Mouse (Mus musculus) cortical plate, adult 2 months (tissue): ENCODE data around the gene Eif2ak1.

Experiments used
- CTCF ChIP-seq: fragments of 200-500 bp; IDR thresholded peaks from 2 replicates; pipeline ENCODE4 v1.5.1; 2011; ENCODE audit warnings: mild to moderate bottlenecking, control low read depth, low read length; ENCODE audit not compliant: insufficient read depth; ENCODE audit errors: extremely low read depth
- POLR2A ChIP-seq: fragments of 200-500 bp; IDR thresholded peaks from 2 replicates; pipeline ENCODE4 v1.6.1; 2011; ENCODE audit warnings: mild to moderate bottlenecking, low read length, control low read depth; ENCODE audit not compliant: insufficient read depth; ENCODE audit errors: extremely low read depth

- TF ChIP-seq POLR2A (no peak), CTCF (no peak)
Observed at GRCm38 (mm10) chr5:143930656-143931055, 113.1 kb downstream of the Eif2ak1 start.
